In the genomic region with DNA sequence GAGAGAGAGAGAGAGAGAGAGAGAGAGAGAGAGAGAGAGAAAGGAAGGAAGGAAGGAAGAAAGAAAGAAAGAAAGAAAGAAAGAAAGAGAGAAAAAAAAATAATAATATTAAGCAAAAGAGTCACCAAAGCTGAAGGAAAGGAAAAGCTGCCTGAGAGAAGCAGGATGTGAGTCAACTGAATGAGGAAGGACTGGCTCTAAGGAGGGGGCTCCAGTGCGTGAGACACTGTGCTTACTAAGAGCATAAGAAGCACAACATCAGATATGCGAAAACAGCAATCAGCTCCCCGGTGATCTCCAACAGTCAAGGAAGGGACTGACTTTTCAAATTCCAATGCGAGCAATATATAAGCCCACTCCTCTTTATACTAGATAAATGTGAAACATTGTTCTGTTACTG, we compare ENCODE assay signal across 29 mouse cellular contexts. TPM values are rescaled to one million over a fixed set of nuclear protein-coding genes. Genes with fewer than 3 reads are reported as not detected.
DNase-seq lines count a peak whose midpoint lies in the region; ATAC-seq lines count a peak whose summit lies in the region.
"Had no signal": no experiment of that assay in that cellular context is flagged by ENCODE, and none has a peak within 500 bp of the region (broad histone marks: within the 10 kb centered on the region; RNA-seq: fewer than 3 reads in every experiment).

No protein-coding gene starts in this region.

- no peaks in the 10 kb centered on the region for H3K4me1 ChIP-seq in limb, embryonic 10.5 days
- H3K4me1 ChIP-seq: embryonic facial prominence, embryonic 10.5 days; embryonic facial prominence, embryonic 12.5 days; forebrain, embryonic 13.5 days; forebrain, embryonic 15.5 days had no signal

- WGBS in limb, embryonic 10.5 days = 85% methylated on average over 4 of the region's 4 CpGs

- H3K27me3 ChIP-seq in limb, embryonic 10.5 days (ENCODE audit: low read depth, poor library complexity, severe bottlenecking) = no peaks in the 10 kb centered on the region
- H3K27me3 ChIP-seq: embryonic facial prominence, embryonic 12.5 days; forebrain, embryonic 13.5 days; forebrain, embryonic 15.5 days; Patski had no signal

- no peaks in the 10 kb centered on the region for H3K9me3 ChIP-seq in limb, embryonic 10.5 days (replicated peaks)
- H3K9me3 ChIP-seq: embryonic facial prominence, embryonic 10.5 days; embryonic facial prominence, embryonic 12.5 days; forebrain, embryonic 13.5 days; forebrain, embryonic 15.5 days had no signal

- DNase-seq in 416B (ENCODE audit: low read depth) = peak; percentile 88
- DNase-seq in frontal cortex, postnatal 36 days (ENCODE audit: low spot score in 2 of 2) = no peak
- DNase-seq in limb, embryonic 10.5 days (ENCODE audit: low spot score) = no peak
- no peak for DNase-seq in gastrocnemius, postnatal 10 days
- DNase-seq in right cerebral cortex, postnatal 14 days = no peak
- DNase-seq: adrenal gland, adult 8-10 months; adrenal gland, postnatal 14 days; adrenal gland, postnatal 36 days; cerebellum, adult 18-20 months; cerebellum, adult 8-10 months; cerebellum, adult 9-11 months; cerebellum, postnatal 14 days; cerebellum, postnatal 36 days; forebrain, postnatal 0 days had no signal

- no peaks in the 10 kb centered on the region for H3K36me3 ChIP-seq in limb, embryonic 10.5 days
- H3K36me3 ChIP-seq: embryonic facial prominence, embryonic 10.5 days; embryonic facial prominence, embryonic 12.5 days; forebrain, embryonic 15.5 days had no signal

- no peak overlapping the region for H3K27ac ChIP-seq in limb, embryonic 10.5 days
- H3K27ac ChIP-seq: embryonic facial prominence, embryonic 10.5 days; embryonic facial prominence, embryonic 12.5 days; forebrain, embryonic 13.5 days; forebrain, embryonic 15.5 days had no signal

- no peak overlapping the region for H3K4me3 ChIP-seq in limb, embryonic 10.5 days
- H3K4me3 ChIP-seq: embryonic facial prominence, embryonic 10.5 days; embryonic facial prominence, embryonic 12.5 days; forebrain, embryonic 13.5 days; forebrain, embryonic 15.5 days had no signal

- ATAC-seq in common myeloid progenitor, adult 5-6 weeks (replicated peaks; ENCODE audit: low read depth, poor library complexity, severe bottlenecking) = peak; percentile 46; the same call in 1 of the 2 replicates
- peak; percentile 65 to 66; a peak in 2 of 4 replicates for ATAC-seq in hematopoietic stem cell, adult 5-6 weeks (replicated peaks in 1 of 2; ENCODE audit: insufficient read depth in 1 of 2, low FRiP score in 2 of 2, low TSS enrichment in 1 of 2, low read depth in 1 of 2, poor library complexity in 2 of 2, severe bottlenecking in 2 of 2)
- ATAC-seq: activated CD4-positive, CD25-positive, alpha-beta regulatory T cell, adult 4 months; forebrain, embryonic 13.5 days; forebrain, embryonic 15.5 days; forebrain, postnatal 0 days; Patski had no signal

RNA-seq across cellular contexts. Expression of a gene that starts 12.4 kb away (rescaled TPM):
- total RNA-seq in common myeloid progenitor, adult 5-6 weeks (2017) = not detected in 2 replicates
- total RNA-seq in hematopoietic stem cell, adult 5-6 weeks (2017) = not detected in 2 replicates
- polyA plus RNA-seq in limb, embryonic 10.5 days (2016; fragmentation: Nextera tagmentation; extraction: Ambion mirVana) = not detected in 2 replicates
- total RNA-seq in gastrocnemius, postnatal 10 days (2021) = not detected
- total RNA-seq: adrenal gland, adult 18-20 months; adrenal gland, adult 8-10 months; adrenal gland, postnatal 14 days; adrenal gland, postnatal 36 days; ES-E14; forebrain, postnatal 0 days; MEL had no signal
- polyA plus RNA-seq: activated CD4-positive, CD25-positive, alpha-beta regulatory T cell, adult 4 months; C2C12; cortical plate, adult 2 months; embryonic facial prominence, embryonic 10.5 days; embryonic facial prominence, embryonic 12.5 days; embryonic facial prominence, embryonic 14.5 days; forebrain, embryonic 11.5 days; forebrain, embryonic 13.5 days; forebrain, embryonic 15.5 days; forebrain, postnatal 0 days; Patski had no signal

RNA-seq across cellular contexts. Expression of a gene that starts 13.3 kb away (rescaled TPM):
- not detected in 2 replicates for total RNA-seq in common myeloid progenitor, adult 5-6 weeks (2017)
- total RNA-seq in hematopoietic stem cell, adult 5-6 weeks (2017) = not detected in 2 replicates
- not detected in 2 replicates for polyA plus RNA-seq in limb, embryonic 10.5 days (2016; fragmentation: Nextera tagmentation; extraction: Ambion mirVana)
- 1 to 10 TPM; 2.7 to 2.9 TPM for total RNA-seq in gastrocnemius, postnatal 10 days (2021)
- total RNA-seq: ES-E14; forebrain, postnatal 0 days; MEL had no signal
- polyA plus RNA-seq: activated CD4-positive, CD25-positive, alpha-beta regulatory T cell, adult 4 months; C2C12; embryonic facial prominence, embryonic 10.5 days; embryonic facial prominence, embryonic 12.5 days; embryonic facial prominence, embryonic 14.5 days; forebrain, embryonic 11.5 days; forebrain, embryonic 13.5 days; forebrain, embryonic 15.5 days; Patski had no signal

RNA-seq across cellular contexts. Expression of a gene that starts 43.4 kb away (rescaled TPM):
- 5.0 and 8.2 TPM in 2 replicates for total RNA-seq in common myeloid progenitor, adult 5-6 weeks (2017)
- 127 and 234 TPM in 2 replicates for total RNA-seq in hematopoietic stem cell, adult 5-6 weeks (2017)
- not detected in 2 replicates for polyA plus RNA-seq in limb, embryonic 10.5 days (2016; fragmentation: Nextera tagmentation; extraction: Ambion mirVana)
- 1 to 10 TPM in 1 of 2 experiments, not detected in 1; 3.6 TPM for total RNA-seq in gastrocnemius, postnatal 10 days (2021)
- total RNA-seq: adrenal gland, adult 18-20 months; ES-E14; forebrain, postnatal 0 days; MEL had no signal
- polyA plus RNA-seq: activated CD4-positive, CD25-positive, alpha-beta regulatory T cell, adult 4 months; C2C12; embryonic facial prominence, embryonic 10.5 days; forebrain, embryonic 11.5 days; forebrain, embryonic 13.5 days; Patski had no signal

RNA-seq across cellular contexts. Expression of a gene that starts 57.2 kb away (rescaled TPM):
- 0.18 and 7.4 TPM in 2 replicates for total RNA-seq in common myeloid progenitor, adult 5-6 weeks (2017)
- 1.2 and 1.8 TPM in 2 replicates for total RNA-seq in hematopoietic stem cell, adult 5-6 weeks (2017)
- not detected in 2 replicates for polyA plus RNA-seq in limb, embryonic 10.5 days (2016; fragmentation: Nextera tagmentation; extraction: Ambion mirVana)
- not detected for total RNA-seq in gastrocnemius, postnatal 10 days (2021)
- total RNA-seq: adrenal gland, adult 18-20 months; adrenal gland, postnatal 14 days; adrenal gland, postnatal 36 days; ES-E14; MEL had no signal
- polyA plus RNA-seq: C2C12; embryonic facial prominence, embryonic 10.5 days; embryonic facial prominence, embryonic 12.5 days; forebrain, embryonic 11.5 days; forebrain, embryonic 13.5 days; forebrain, embryonic 15.5 days; forebrain, postnatal 0 days; Patski had no signal

Comparison
In these comparisons a context has a peak if more than half of its experiments do, and no peak if none do; other contexts are left out.
1. RNA of a gene that starts 43.4 kb away (total RNA-seq): 127 to 234 TPM in hematopoietic stem cell, adult 5-6 weeks; 5.0 to 8.2 TPM in common myeloid progenitor, adult 5-6 weeks and 3.6 TPM in gastrocnemius, postnatal 10 days; every median in the first group is over 10 times any median in the second.